Mouse (Mus musculus): ENCODE results near the gene Iqgap2.

- TF ChIP-seq POLR2A (IDR thresholded peaks at IDR 0.05; ENCODE audit: borderline replicate concordance, extremely low read depth, low read depth, low read length) (no peak), CTCF (IDR thresholded peaks at IDR 0.05; ENCODE audit: insufficient read depth, low read length) (no peak)
Observed at GRCm38 (mm10) chr13:95649941-95650340, 241.8 kb downstream of the Iqgap2 start.
